Mouse (Mus musculus) midbrain, embryonic 11.5 days (tissue): Measurements from ENCODE around the gene Cpne9. TPM values are rescaled to one million over a fixed set of nuclear protein-coding genes. Genes with fewer than 3 reads are reported as not detected.
A peak's percentile ranks its signal among the peaks of the same experiment; 100 is the strongest.

ENCODE experiments used
- ATAC-seq: fragments of 200-750 bp; cut with Nextera tagmentation; 2 replicates; pipeline ENCODE4 v1.8.0; 2017; ENCODE audit warnings: moderate TSS enrichment, moderate library complexity; ENCODE audit not compliant: low FRiP score
- DNase-seq: peaks from one replicate; pipeline ENCODE4 v3.0.0; 2015; ENCODE audit warnings: low spot score; ENCODE audit errors: missing footprints
- H3K27ac ChIP-seq: fragments of 300-500 bp; sonication (generic); 2 replicates; pipeline ENCODE4 v1.5.1; 2014; ENCODE audit warnings: low read depth, low read length
- H3K27me3 ChIP-seq: fragments of 300-500 bp; sonication (generic); 2 replicates; pipeline ENCODE4 v1.6.1; 2014; ENCODE audit warnings: mild to moderate bottlenecking, low read length, moderate library complexity, mixed read lengths; ENCODE audit not compliant: control insufficient read depth, insufficient read depth
- H3K36me3 ChIP-seq: fragments of 300-500 bp; sonication (generic); 2 replicates; pipeline ENCODE4 v1.6.1; 2014; ENCODE audit warnings: mild to moderate bottlenecking, low read length, moderate library complexity, mixed read lengths; ENCODE audit not compliant: control insufficient read depth, insufficient read depth
- H3K4me1 ChIP-seq: fragments of 300-500 bp; sonication (generic); 2 replicates; pipeline ENCODE4 v1.6.1; 2014; ENCODE audit warnings: low read length; ENCODE audit not compliant: control insufficient read depth, insufficient read depth
- H3K4me2 ChIP-seq: fragments of 300-500 bp; sonication (generic); 2 replicates; pipeline ENCODE4 v1.6.1; 2014; ENCODE audit warnings: mild to moderate bottlenecking, moderate library complexity
- H3K4me3 ChIP-seq: fragments of 300-500 bp; sonication (generic); 2 replicates; pipeline ENCODE4 v1.5.1; 2014; ENCODE audit warnings: low read depth, low read length
- H3K9ac ChIP-seq: fragments of 300-500 bp; sonication (generic); 2 replicates; pipeline ENCODE4 v1.6.1; 2014; ENCODE audit warnings: low read length
- H3K9me3 ChIP-seq: fragments of 300-500 bp; sonication (generic); 2 replicates; pipeline ENCODE4 v1.6.1; 2016; ENCODE audit warnings: low read length; ENCODE audit not compliant: control insufficient read depth
- WGBS: fragments of 180-500 bp; shearing (Covaris S2); extraction: QIAGEN DNeasy Blood & Tissue Kit; methylation state at CpG from one replicate; pipeline ENCODE4 v1.1.7; 2014; 5-methylcytosine and 5-hydroxymethylcytosine counted together
- polyA plus RNA-seq: library from polyadenylated mRNA; unstranded; fragments of >200 nt; fragmentation: Nextera tagmentation; extraction: Ambion mirVana; gene quantifications from 2 replicates; pipeline ENCODE4 v1.2.1, GENCODE M21; 2014

Cpne9 gene
- polyA plus RNA-seq, 1 experiment from 2014 or later: 0.08 TPM

DNA sequence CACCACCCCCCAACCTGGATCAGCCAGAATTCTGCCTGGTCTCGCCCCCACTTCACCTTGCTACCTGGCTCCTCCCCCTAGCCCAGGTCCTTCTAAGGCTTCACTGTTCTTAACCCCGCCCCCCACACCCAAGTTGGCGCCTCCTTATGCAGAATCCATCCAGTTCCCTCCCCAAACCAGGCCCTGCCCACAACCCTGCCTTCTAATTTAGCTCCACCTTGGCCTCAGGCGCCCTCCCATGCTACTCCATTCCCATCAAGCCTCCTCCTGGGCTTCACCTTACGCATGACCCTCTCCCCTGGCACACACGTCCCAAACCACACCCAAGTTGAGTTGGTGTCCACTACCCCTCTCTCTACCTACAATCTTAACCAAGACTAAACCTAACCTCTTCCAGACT lies 1.4 kb downstream of the Cpne9 start:
- no peak overlapping the region for H3K9ac ChIP-seq
- H3K36me3 ChIP-seq: no peaks in the 10 kb centered on the region
- no peak overlapping the region for H3K27ac ChIP-seq
- ATAC-seq (no peak), DNase-seq (no peak)
- peaks cover 28% of the 10 kb centered on the region for H3K27me3 ChIP-seq
- H3K4me2 ChIP-seq: no peak overlapping the region
- H3K4me1 ChIP-seq: peaks cover 7% of the 10 kb centered on the region
- no peak overlapping the region for H3K4me3 ChIP-seq
- 7% methylated on average over 5 of the region's 6 CpGs for WGBS
- H3K9me3 ChIP-seq: no peaks in the 10 kb centered on the region

DNA sequence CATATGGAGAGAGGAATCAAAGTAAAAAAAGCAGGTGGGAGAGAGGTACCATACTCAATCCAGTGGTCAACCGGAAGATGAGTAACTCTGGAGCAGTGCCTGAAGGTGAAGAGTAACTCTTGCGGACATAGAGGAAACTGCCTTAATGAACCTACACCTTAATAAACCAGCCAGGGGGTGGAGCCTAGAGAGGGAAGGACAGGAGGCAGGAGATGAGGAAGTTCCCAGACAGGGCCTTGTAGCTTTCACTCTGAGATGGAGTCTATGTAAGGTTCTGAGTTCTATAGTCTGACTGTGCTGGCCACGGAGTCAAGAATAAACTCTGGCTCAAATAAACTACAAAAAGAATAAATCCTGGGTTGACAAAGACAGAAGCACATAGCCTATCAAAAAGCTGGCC lies 2.8 kb downstream of the Cpne9 start:
- H3K9me3 ChIP-seq: no peaks in the 10 kb centered on the region
- WGBS: 82% methylated on average over 3 of the region's 3 CpGs
- H3K4me2 ChIP-seq: no peak overlapping the region
- H3K4me1 ChIP-seq: peaks cover 7% of the 10 kb centered on the region
- no peaks in the 10 kb centered on the region for H3K36me3 ChIP-seq
- no peak overlapping the region for H3K27ac ChIP-seq
- peaks cover 28% of the 10 kb centered on the region for H3K27me3 ChIP-seq
- H3K4me3 ChIP-seq: no peak overlapping the region
- ATAC-seq (no peak), DNase-seq (peak; percentile 47)
- H3K9ac ChIP-seq: no peak overlapping the region

DNA sequence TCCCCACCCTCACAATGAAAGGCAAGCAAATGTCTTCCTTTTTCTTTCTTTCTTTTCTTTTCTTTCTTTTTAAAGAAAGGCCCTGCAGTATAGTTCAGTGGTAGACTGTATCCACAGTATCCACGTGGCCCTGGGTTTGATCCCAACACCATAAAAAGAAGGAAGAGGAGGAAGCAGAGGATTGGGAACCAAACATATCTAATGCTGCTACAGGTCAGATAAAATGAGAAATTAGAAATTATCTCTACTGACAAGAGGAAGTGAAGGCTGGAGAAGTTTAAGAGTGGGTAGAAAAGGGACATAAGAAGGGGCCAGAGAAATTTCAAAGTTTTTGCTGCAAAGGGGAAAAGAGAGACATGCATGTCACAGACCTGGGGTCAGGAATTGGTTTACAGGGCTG lies 4.2 kb downstream of the Cpne9 start:
- H3K4me3 ChIP-seq: no peak overlapping the region
- DNase-seq (no peak), ATAC-seq (no peak)
- peaks cover 28% of the 10 kb centered on the region for H3K27me3 ChIP-seq
- no peak overlapping the region for H3K9ac ChIP-seq
- H3K4me1 ChIP-seq: peaks cover 7% of the 10 kb centered on the region
- H3K4me2 ChIP-seq: no peak overlapping the region
- no peaks in the 10 kb centered on the region for H3K36me3 ChIP-seq
- 57% methylated on average over 1 of the region's 1 CpGs for WGBS
- H3K27ac ChIP-seq: no peak overlapping the region
- H3K9me3 ChIP-seq: no peaks in the 10 kb centered on the region

DNA sequence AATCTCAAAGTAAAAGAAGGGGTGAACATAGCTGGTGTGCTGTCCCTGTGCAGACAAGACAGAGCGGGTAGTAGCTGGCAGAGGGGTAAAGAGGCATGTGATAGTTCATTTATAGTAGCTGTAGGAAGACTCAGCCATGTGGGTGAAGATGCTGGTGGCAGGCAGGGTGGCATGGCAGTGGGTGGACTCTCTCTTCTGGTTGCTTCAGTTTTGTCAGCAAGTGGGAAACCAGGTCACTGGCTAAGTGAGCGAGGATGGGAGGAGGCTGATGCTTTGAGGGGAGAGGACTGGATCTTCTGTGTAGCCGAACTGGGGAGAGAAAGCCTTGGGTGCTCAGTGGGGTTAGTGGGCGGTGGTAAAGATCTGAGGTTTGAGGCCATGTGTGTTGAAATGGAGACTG lies 5.1 kb downstream of the Cpne9 start:
- no peak overlapping the region for H3K27ac ChIP-seq
- no peak for ATAC-seq
- WGBS: 73% methylated on average over 4 of the region's 4 CpGs

DNA sequence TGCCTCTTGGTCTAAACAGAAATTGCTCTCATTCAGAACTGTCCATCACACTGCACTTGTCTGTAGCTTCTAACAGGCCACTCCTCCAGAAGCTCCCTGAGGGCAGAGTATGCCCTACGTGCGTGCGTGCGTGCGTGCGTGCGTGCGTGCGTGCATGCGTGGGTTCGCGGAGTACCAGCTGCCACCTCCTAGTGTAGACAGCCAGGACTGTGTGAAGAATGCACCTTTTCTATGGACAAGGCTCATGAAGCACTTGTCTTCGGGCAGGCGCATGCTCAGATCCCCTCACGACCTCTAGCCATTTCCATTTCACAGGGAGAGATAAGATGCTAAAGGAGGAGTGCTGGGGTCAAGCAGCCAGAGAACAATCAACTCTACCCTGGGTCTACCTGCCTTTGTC lies 7.2 kb downstream of the Cpne9 start:
- H3K9ac ChIP-seq: no peak overlapping the region
- H3K27ac ChIP-seq: no peak overlapping the region
- 91% methylated on average over 15 of the region's 15 CpGs for WGBS
- no peak overlapping the region for H3K4me2 ChIP-seq
- peaks cover 3% of the 10 kb centered on the region for H3K27me3 ChIP-seq
- no peaks in the 10 kb centered on the region for H3K9me3 ChIP-seq
- DNase-seq (no peak), ATAC-seq (no peak)
- H3K4me1 ChIP-seq: no peaks in the 10 kb centered on the region
- H3K4me3 ChIP-seq: no peak overlapping the region
- H3K36me3 ChIP-seq: no peaks in the 10 kb centered on the region

More for the DNA sequence above, 5.1 kb downstream of the Cpne9 start:
- peaks cover 6% of the 10 kb centered on the region for H3K4me1 ChIP-seq
- H3K4me3 ChIP-seq: no peak overlapping the region
- H3K4me2 ChIP-seq: no peak overlapping the region
- peaks cover 24% of the 10 kb centered on the region for H3K27me3 ChIP-seq
- DNase-seq: no peak
- H3K9me3 ChIP-seq: no peaks in the 10 kb centered on the region
- H3K9ac ChIP-seq: no peak overlapping the region
- no peaks in the 10 kb centered on the region for H3K36me3 ChIP-seq

DNA sequence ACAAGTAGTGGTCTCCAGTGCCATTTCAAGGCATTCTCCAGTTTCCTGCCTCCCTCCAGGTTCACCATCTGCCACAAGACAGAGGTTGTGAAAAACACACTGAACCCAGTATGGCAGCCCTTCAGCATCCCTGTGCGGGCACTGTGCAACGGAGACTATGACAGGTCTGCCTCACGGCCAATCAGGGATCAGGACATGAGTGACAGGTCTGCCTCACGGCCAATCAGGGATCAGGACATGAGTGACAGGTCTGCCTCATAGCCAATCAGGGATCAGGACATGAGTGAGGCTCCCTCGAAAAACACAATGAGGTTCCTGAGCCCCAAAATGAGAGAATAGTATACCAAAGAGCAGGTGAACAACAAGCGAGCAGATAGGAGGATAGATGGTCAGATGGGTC lies 8.2 kb downstream of the Cpne9 start:
- Histone ChIP-seq H3K4me2 (no peak overlapping the region), H3K9ac (no peak overlapping the region), H3K27me3 (0 out of 2 replicates have a peak, but pooled peaks cover 2% of the 10 kb centered on the region), H3K4me1 (no peaks in the 10 kb centered on the region), H3K9me3 (no peaks in the 10 kb centered on the region), H3K27ac (no peak overlapping the region), H3K4me3 (no peak overlapping the region), H3K36me3 (no peaks in the 10 kb centered on the region)
- WGBS: 69% methylated on average over 6 of the region's 6 CpGs
- no peak for DNase-seq
- no peak for ATAC-seq

DNA sequence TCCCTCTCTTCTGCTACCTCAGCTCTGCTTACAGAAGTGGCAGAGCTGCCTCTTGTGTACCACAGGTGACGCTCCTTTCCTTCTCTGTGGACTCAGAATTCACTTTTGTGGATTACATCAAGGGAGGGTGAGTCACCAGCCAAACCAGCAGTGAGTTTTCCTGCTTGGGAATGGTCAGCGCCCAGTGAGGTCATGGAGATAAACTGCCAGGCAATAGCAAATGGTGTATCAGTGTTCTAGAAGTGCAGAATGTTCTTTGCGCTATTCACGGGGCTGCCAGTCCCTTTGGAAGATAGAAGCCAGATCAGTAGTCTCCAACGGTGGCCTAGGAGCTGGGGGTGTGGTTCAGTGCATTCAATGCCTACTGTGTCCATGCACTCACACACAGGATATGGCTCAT lies 10.8 kb downstream of the Cpne9 start:
- H3K4me3 ChIP-seq: no peak overlapping the region
- DNase-seq (no peak), ATAC-seq (no peak)
- no peaks in the 10 kb centered on the region for H3K4me1 ChIP-seq
- H3K9me3 ChIP-seq: no peaks in the 10 kb centered on the region
- H3K36me3 ChIP-seq: no peaks in the 10 kb centered on the region
- no peaks in the 10 kb centered on the region for H3K27me3 ChIP-seq
- WGBS: 78% methylated on average over 5 of the region's 5 CpGs
- H3K9ac ChIP-seq: no peak overlapping the region
- H3K27ac ChIP-seq: no peak overlapping the region
- no peak overlapping the region for H3K4me2 ChIP-seq

DNA sequence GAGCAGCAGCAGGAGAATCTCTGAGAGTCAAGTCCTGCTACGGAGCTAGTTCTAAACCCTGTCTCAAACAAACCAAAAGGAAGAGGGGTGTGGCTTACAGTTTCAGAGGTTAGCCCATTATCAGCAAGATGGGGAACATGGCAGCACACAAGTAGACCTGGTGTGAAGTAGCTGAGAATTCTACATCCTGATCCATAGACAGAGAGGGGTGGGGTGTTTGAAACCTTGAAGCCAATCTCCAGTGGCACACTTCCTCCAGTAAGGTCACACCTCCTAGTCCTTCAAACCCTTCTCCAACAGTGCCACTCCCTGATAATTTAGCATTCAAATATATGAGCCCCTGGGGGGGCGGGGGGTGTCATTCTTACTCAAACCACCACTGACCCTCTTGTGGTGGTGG lies 13.9 kb downstream of the Cpne9 start:
- ATAC-seq: no peak

DNA sequence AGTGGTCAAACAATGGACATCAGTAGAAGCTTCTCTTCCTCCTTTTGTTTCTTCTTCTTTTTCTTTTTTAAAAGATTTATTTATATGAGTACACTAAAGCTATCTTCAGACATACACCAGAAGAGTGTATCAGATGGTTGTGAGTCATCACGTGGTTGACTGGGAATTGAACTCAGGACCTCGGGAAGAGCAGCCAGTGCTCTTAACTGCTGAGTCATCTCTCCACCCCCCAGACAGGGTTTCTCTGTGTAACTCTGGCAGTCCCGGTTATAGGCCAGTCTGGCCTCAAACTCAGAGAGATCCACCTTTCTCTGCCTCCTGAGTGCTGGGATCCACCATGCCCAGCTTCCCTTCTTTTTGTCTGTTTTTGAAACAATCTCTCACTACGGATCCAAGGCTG lies 14.5 kb downstream of the Cpne9 start:
- Histone ChIP-seq H3K9ac (no peak overlapping the region), H3K27ac (no peak overlapping the region), H3K9me3 (no peaks in the 10 kb centered on the region), H3K4me1 (no peaks in the 10 kb centered on the region), H3K4me3 (no peak overlapping the region), H3K36me3 (no peaks in the 10 kb centered on the region), H3K27me3 (no peaks in the 10 kb centered on the region), H3K4me2 (no peak overlapping the region)
- 78% methylated on average over 4 of the region's 4 CpGs for WGBS
- ATAC-seq (no peak), DNase-seq (no peak)

More for the DNA sequence above, 13.9 kb downstream of the Cpne9 start:
- no peaks in the 10 kb centered on the region for H3K9me3 ChIP-seq
- H3K36me3 ChIP-seq: no peaks in the 10 kb centered on the region
- H3K4me1 ChIP-seq: no peaks in the 10 kb centered on the region
- H3K9ac ChIP-seq: no peak overlapping the region
- H3K4me3 ChIP-seq: no peak overlapping the region
- H3K4me2 ChIP-seq: no peak overlapping the region
- no peak for DNase-seq
- no peaks in the 10 kb centered on the region for H3K27me3 ChIP-seq
- 87% methylated on average over 2 of the region's 2 CpGs for WGBS
- H3K27ac ChIP-seq: no peak overlapping the region

DNA sequence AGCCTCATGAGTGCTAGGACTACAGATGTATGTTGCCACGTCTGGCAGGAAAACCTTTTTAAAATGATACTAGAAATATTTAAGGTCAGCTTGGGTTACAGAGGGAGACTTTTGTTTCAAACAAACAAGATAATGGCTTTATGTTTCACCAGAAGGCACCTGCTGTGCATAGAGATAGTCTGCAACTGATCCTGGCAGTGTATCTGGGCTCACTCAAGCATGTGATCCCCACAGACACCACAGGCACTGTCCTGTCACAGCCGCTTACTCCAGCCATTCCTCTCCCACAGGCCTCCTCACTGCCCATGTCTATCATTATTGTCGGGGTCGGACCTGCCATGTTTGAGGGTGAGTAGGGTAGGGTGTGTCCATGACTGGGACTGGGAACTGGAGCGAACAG lies 19.2 kb downstream of the Cpne9 start:
- Histone ChIP-seq H3K4me3 (no peak overlapping the region), H3K27ac (no peak overlapping the region), H3K9me3 (no peaks in the 10 kb centered on the region), H3K36me3 (no peaks in the 10 kb centered on the region), H3K4me2 (no peak overlapping the region), H3K27me3 (no peaks in the 10 kb centered on the region), H3K4me1 (peaks cover 4% of the 10 kb centered on the region), H3K9ac (no peak overlapping the region)
- ATAC-seq (no peak), DNase-seq (no peak)
- 80% methylated on average over 5 of the region's 5 CpGs for WGBS
